Mouse (Mus musculus) testis, postnatal 10 days (tissue): ENCODE data around the gene Tubb4a.

Experiments used
- DNase-seq: peaks from one replicate; pipeline ENCODE4 v3.0.0; 2021; ENCODE audit warnings: low spot score

The Tubb4a gene

GRCm38 (mm10) chr17:57102276-57102675 lies 14.7 kb upstream of the Tubb4a start:
- no peak for DNase-seq

- DNase-seq: peak; percentile 50
Observed at GRCm38 (mm10) chr17:57099629-57100325, 12.2 kb upstream of the Tubb4a start.

- no peak for DNase-seq
Observed at GRCm38 (mm10) chr17:57098321-57098720, 10.7 kb upstream of the Tubb4a start.

GRCm38 (mm10) chr17:57096623-57096920 lies 9.0 kb upstream of the Tubb4a start:
- DNase-seq: peak; percentile 93

DNA sequence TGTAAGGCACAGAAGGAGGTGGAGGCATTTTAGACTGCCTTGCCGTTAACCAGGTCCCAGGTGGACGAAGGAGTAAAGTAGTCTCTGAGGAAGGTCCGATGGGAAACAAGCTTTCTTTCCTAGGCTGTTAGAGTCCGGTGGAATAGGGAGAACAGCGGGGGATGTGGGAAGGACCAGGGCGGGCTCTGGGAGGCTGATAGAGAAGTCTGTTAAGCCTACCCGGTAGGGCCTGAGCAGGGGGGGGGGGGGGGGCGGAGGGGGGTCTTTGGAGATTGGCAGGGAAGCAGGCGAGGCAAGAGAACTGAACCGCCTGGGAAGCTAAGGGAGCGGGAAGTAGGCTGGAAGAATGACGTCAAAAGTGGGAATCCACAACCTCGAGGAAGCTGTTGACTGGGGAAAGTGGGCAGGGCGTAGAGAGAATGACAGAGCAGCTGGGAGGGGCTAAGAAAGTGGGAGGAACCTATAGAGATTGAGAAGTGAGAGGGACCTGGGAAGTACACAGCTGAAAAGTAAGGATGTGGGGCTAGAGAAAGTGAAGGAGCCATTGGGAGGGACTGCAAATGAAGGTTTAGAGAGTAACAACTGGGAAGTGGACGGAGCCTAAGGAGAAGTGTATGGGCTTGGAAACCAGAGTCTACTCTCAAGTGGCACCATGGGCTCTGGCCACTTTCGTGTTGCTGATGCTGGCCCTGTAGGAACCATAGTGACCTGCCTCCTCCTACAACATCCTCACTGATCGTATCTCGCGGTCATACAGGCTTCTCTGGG lies 8.5 kb upstream of the Tubb4a start:
- peak; percentile 48 for DNase-seq

- DNase-seq: no peak
Observed at GRCm38 (mm10) chr17:57094222-57094621, 6.6 kb upstream of the Tubb4a start.

DNA sequence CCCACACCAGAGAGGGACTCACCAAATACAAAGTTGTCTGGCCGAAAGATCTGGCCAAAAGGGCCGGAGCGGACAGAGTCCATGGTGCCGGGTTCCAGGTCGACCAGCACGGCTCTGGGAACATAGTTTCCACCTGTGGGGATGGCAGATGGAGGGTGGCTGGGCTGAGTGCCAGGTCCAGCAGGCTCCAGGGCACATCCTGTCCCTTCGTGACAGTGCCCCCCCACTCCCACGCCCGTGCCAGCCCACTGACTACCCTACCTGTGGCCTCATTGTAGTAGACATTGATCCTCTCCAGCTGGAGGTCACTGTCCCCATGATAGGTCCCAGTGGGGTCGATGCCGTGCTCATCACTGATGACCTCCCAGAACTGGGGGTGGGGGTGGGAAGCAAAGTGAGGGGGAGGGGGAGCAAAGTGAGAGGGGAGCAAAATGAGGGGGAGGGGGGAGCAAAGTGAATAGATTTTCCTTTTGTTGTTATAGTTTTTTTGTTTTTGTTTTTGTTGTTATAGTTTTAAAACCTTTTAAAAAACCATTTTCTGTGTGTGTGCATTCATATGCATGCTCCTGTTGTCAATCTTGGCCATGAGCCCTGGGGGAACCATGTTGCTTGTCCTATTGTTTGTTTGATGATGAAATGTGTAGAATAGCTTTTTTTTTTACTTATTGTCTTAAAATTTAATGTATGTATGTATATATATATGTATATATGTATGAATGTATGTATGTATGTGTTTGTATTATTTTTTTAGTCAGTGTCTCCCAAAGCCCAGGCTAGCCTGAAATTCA lies 1.4 kb downstream of the Tubb4a start:
- DNase-seq: peak; percentile 52

DNA sequence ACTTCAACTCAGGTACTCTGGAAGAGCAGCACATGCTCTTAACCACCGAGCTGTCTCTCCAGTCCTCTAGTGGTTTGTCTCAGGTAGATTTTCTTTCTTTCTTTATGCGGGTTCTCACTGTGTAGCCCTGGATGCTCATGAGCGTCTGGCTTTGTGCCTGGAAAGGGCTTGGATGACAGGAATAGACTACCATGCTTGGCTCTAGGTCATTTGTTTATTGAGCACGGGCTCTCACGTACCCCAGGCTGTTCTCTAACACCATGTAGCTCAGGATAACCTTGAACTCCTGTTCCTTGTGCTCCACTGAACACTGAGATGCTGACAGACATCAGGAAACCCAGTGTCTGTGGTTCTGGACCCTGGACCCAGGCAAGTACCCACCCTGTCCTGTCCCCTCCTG lies 5.1 kb downstream of the Tubb4a start:
- no peak for DNase-seq

DNA sequence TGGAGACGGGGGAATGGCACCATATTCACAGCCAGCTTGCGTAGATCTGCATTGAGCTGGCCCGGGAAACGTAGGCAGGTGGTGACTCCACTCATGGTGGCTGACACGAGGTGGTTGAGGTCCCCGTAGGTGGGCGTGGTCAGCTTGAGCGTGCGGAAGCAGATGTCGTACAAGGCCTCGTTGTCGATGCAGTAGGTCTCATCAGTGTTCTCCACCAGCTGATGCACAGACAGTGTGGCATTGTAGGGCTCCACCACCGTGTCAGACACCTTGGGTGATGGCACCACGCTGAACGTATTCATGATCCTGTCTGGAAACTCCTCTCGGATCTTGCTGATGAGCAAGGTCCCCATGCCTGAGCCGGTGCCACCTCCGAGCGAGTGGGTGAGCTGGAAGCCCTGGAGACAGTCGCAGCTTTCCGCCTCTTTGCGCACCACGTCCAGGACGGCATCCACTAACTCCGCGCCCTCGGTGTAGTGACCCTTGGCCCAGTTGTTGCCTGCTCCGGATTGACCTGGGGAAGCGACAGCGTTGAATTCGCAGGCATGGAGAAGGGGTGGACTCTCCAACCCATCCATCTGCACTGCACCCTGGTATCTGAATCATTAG lies 6.2 kb downstream of the Tubb4a start:
- DNase-seq: no peak

GRCm38 (mm10) chr17:57079919-57080318 lies 7.7 kb downstream of the Tubb4a start:
- DNase-seq: no peak

- DNase-seq: no peak
Observed at GRCm38 (mm10) chr17:57078336-57078735, 9.2 kb downstream of the Tubb4a start, which contains the start of gene Dennd1c. Gene Dennd1c, minus strand, starts transcription at chr17:57078514.

- DNase-seq: no peak
Observed at GRCm38 (mm10) chr17:57076916-57077315, 10.7 kb downstream of the Tubb4a start.

- peak; percentile 62 for DNase-seq
Observed at GRCm38 (mm10) chr17:57070699-57071098, 16.9 kb downstream of the Tubb4a start.

DNA sequence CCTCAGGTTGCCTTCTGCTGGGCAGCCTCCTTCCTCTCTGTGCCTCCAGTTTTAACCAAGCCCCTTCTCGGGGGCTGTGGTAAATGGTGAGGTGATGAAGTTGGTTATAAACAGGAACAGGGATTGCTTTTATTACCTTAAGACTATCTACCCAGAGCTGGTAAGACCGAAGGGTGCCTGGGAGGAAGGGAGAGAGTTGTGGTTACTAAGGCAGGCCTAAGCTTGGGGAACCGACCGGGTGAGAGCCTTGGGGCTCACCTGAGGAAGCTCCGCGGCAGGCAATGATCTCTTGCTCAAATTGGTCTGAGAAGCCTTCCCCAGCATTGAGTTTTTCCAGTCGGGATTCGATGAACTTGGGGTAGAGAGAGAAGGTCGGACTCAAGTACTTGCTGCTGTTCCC lies 17.3 kb downstream of the Tubb4a start:
- no peak for DNase-seq

GRCm38 (mm10) chr17:57066908-57067307 lies 20.7 kb downstream of the Tubb4a start:
- DNase-seq: no peak

- DNase-seq: no peak
Observed at GRCm38 (mm10) chr17:57063031-57063430, 24.6 kb downstream of the Tubb4a start.

DNA sequence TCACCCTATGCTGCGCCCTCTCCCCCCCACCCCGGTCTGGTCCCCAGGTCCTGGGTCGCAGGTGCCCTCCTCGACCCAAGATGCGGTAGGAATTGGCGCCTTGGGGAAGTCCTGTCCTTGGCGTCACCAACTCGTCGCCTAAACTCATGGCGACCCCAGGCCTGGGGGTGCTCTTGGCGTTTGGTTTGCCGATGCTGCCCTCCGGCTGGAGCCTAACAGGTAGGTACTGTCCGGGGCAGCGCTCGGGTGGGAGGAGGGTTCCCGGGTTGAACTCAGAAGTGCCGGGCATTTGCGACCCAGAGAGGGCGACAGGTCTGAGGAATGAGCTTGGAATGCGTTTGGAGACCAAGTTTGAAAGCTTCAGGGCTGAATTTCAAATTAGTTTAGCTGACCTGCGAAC lies 25.0 kb downstream of the Tubb4a start:
- DNase-seq: no peak

DNA sequence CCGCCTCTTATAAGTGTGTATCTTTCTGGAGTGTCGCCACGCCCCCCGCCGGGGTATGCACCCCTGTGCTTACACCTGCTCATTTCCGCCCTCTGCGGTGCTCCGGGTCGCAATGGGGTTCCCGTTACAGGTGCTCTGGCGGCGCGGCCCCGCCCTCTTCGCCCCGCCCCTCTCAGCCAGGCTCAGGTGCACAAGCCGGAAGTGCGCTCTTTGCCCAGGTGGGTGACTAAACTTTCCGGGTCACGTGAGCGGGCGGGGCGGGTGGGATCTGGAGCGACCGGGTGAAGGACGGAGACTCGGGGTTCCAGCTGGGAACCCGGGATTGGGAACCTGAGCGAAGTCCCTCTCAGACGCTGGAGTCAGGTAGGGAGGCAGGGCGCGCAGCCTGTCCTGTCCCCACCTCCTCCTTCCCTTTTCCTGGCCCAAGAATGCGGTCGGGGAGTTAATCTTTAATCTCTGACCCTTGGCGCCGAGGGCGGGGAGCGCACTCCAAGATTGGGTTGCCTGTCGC lies 25.5 kb downstream of the Tubb4a start:
- peak; percentile 64 for DNase-seq

- DNase-seq: no peak
Observed at GRCm38 (mm10) chr17:57061069-57061468, 26.5 kb downstream of the Tubb4a start.

GRCm38 (mm10) chr17:57060231-57060801 lies 27.3 kb downstream of the Tubb4a start:
- peak; percentile 95 for DNase-seq

- peak; percentile 86 for DNase-seq
Observed at GRCm38 (mm10) chr17:57059486-57059977, 28.1 kb downstream of the Tubb4a start, which contains the start of gene Slc25a23. Gene Slc25a23, minus strand, starts transcription at chr17:57059863.
